In genomic region chr1:38695089-38695811, GRCm38 (mm10) we compare ENCODE assay signal across 23 mouse cellular contexts.
"Had no signal": no experiment of that assay in that cellular context is flagged by ENCODE, and none has a peak within 500 bp of the region (broad histone marks: within the 10 kb centered on the region; RNA-seq: fewer than 3 reads in every experiment).

No protein-coding gene starts in this region.

- DNase-seq: gastrocnemius, adult 2 months; gastrocnemius, postnatal 10 days; gastrocnemius, postnatal 25 days; heart, adult 2 months; heart, postnatal 36 days; kidney, adult 11 months; kidney, adult 2 months; kidney, adult 9 months; kidney, postnatal 14 days; kidney, postnatal 36 days; layer of hippocampus, adult 9-11 months; layer of hippocampus, postnatal 36 days; left cerebral cortex, postnatal 4 days; liver; liver, embryonic 13.5 days had no signal

- H3K27me3 ChIP-seq: heart, embryonic 12.5 days; hindbrain, embryonic 12.5 days; kidney, embryonic 15.5 days; limb, embryonic 12.5 days; liver, embryonic 13.5 days had no signal

- H3K4me3 ChIP-seq: gastrocnemius, adult 2 months; heart, adult 2 months; heart, embryonic 10.5 days; heart, embryonic 12.5 days; hindbrain, embryonic 10.5 days; hindbrain, embryonic 12.5 days; kidney, embryonic 15.5 days; limb, embryonic 12.5 days; liver, embryonic 13.5 days had no signal

- H3K9me3 ChIP-seq: heart, embryonic 10.5 days; heart, embryonic 12.5 days; hindbrain, embryonic 10.5 days; hindbrain, embryonic 12.5 days; kidney, embryonic 15.5 days; limb, embryonic 12.5 days; liver, embryonic 13.5 days had no signal

- H3K36me3 ChIP-seq: heart, embryonic 10.5 days; heart, embryonic 12.5 days; hindbrain, embryonic 10.5 days; hindbrain, embryonic 12.5 days; kidney, embryonic 15.5 days; limb, embryonic 12.5 days; liver, embryonic 13.5 days had no signal

- H3K27ac ChIP-seq: gastrocnemius, adult 2 months; heart, adult 2 months; heart, embryonic 10.5 days; hindbrain, embryonic 12.5 days; hindbrain, embryonic 14.5 days; kidney, embryonic 15.5 days; kidney, postnatal 0 days; liver, embryonic 13.5 days had no signal
